Mouse (Mus musculus): ENCODE measurements around the gene Vps4b.
A peak's percentile ranks its signal among the peaks of the same experiment; 100 is the strongest.
"Not testable (repeated sequence)": the region's sequence is repeated elsewhere in the genome, so short reads cannot be mapped to it uniquely, and the experiment has no call there.

Vps4b gene

GRCm38 (mm10) chr1:106750656-106751055 lies 45.9 kb downstream of the Vps4b start:
- no peak for DNase-seq

GRCm38 (mm10) chr1:106748555-106749315 lies 47.8 kb downstream of the Vps4b start:
- DNase-seq, result no peak

GRCm38 (mm10) chr1:106742980-106743379 lies 53.5 kb downstream of the Vps4b start:
- DNase-seq, result no peak

GRCm38 (mm10) chr1:106740735-106741134 lies 55.8 kb downstream of the Vps4b start:
- DNase-seq, result no peak

- no peak for DNase-seq
Observed at GRCm38 (mm10) chr1:106739810-106740209, 56.7 kb downstream of the Vps4b start.

- no peak for DNase-seq
Observed at GRCm38 (mm10) chr1:106738092-106738491, 58.4 kb downstream of the Vps4b start.

GRCm38 (mm10) chr1:106736211-106736610 lies 60.3 kb downstream of the Vps4b start:
- DNase-seq, result no peak

- peak; percentile 48 for DNase-seq
Observed at GRCm38 (mm10) chr1:106735586-106735985, 60.9 kb downstream of the Vps4b start.

- no peak for DNase-seq
Observed at GRCm38 (mm10) chr1:106722061-106722460, 74.5 kb downstream of the Vps4b start.

GRCm38 (mm10) chr1:106717736-106718135 lies 78.8 kb downstream of the Vps4b start:
- not testable (repeated sequence) for DNase-seq

GRCm38 (mm10) chr1:106717071-106717601 lies 79.4 kb downstream of the Vps4b start:
- peak; percentile 89 for DNase-seq

- DNase-seq, result no peak
Observed at GRCm38 (mm10) chr1:106716141-106716540, 80.4 kb downstream of the Vps4b start.

GRCm38 (mm10) chr1:106715111-106716083 lies 81.1 kb downstream of the Vps4b start:
- DNase-seq, result no peak

GRCm38 (mm10) chr1:106714530-106714981 lies 82.0 kb downstream of the Vps4b start:
- DNase-seq, result no peak
